Mouse (Mus musculus): Measurements from ENCODE around the gene Bloc1s5. TPM values are rescaled to one million over a fixed set of nuclear protein-coding genes. Genes with fewer than 3 reads are reported as not detected.

Gene Bloc1s5
- polyA plus RNA-seq, 1 experiment, result 8.7 TPM

DNA sequence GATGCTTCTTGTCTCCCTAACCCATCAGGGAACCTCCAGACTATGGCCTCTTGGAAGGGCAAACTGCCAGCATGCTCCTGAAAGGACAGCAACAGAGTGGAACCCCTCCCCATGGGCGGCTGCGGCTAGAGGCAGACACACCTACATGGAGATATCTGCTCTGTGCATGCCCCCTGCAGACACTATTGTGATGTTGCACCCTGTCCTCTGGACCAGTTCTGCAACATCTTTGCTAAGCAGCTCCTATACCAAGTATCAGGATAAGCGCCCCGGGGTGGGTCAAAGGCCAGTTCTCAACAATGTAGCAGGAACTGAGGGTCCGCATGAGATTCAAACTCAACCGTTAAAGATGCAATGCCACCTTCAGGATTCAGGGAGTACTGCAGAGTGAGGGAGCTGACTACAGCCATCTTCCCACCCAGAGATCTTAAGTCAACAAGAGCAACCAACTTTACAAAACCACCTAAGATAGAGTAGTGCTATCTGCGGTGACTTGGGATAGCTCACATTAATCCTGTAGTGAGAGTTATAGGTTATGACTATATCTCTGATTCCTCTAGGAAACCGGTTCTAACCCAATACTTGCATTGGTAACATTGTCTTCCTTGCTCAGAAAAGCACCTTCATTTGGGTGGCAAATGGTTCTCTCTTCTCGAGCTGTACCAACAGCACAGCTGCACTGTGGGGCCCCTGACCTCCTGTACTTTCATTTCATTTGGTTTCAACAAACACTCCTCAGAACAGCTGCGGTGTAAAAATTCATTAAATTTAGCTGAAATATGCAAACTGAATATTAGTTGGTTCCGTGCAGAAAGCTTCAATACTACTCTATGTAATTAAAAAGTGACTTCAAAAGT, 54.1 kb downstream of the Bloc1s5 start:
- no peak overlapping the region for H3ac ChIP-seq (ENCODE audit: control insufficient read depth, insufficient read length)
- H3K79me2 ChIP-seq (ENCODE audit: control insufficient read depth, insufficient read depth), result no peaks in the 10 kb centered on the region
- peaks cover 4% of the 10 kb centered on the region for H3K27me3 ChIP-seq (ENCODE audit: control insufficient read depth, insufficient read depth, insufficient read length)
- no peaks in the 10 kb centered on the region for H3K36me3 ChIP-seq (ENCODE audit: control insufficient read depth, insufficient read depth)
- no peak for TF ChIP-seq TCF12 (IDR thresholded peaks at IDR 0.05; ENCODE audit: insufficient read depth, poor library complexity, severe bottlenecking)
- TF ChIP-seq CEBPB (IDR thresholded peaks at IDR 0.05; ENCODE audit: insufficient read depth, poor library complexity, severe bottlenecking), result no peak
- no peak for TF ChIP-seq MYOG (IDR thresholded peaks at IDR 0.05; ENCODE audit: control insufficient read depth in 1 of 3, insufficient read depth in 1 of 3, insufficient read length in 2 of 3, low read depth in 2 of 3)
- TF ChIP-seq POLR2AphosphoS2 (IDR thresholded peaks at IDR 0.05; ENCODE audit: insufficient read length, low read depth), result no peak
- TF ChIP-seq POLR2A (IDR thresholded peaks at IDR 0.05; ENCODE audit: insufficient read length, low read depth), result no peak
- TF ChIP-seq REST (IDR thresholded peaks at IDR 0.05; ENCODE audit: insufficient read depth, insufficient read length), result no peak
- TF ChIP-seq SRF (IDR thresholded peaks at IDR 0.05; ENCODE audit: control insufficient read depth, insufficient read length, low read depth), result no peak
- no peak for TF ChIP-seq E2F4 (IDR thresholded peaks at IDR 0.05; ENCODE audit: insufficient read depth)
- no peak for TF ChIP-seq USF1 (IDR thresholded peaks at IDR 0.05; ENCODE audit: low read depth)
- TF ChIP-seq TCF3 (IDR thresholded peaks at IDR 0.05; ENCODE audit: insufficient read length, low read depth), result no peak
- no peak for TF ChIP-seq MYOD1 (IDR thresholded peaks at IDR 0.05; ENCODE audit: control insufficient read depth in 1 of 3, insufficient read length in 2 of 3, low read depth in 2 of 3)
- TF ChIP-seq MAX (IDR thresholded peaks at IDR 0.05; ENCODE audit: low read depth), result no peak
- H3K4me3 ChIP-seq, result no peak overlapping the region
- H3K4me2 ChIP-seq (ENCODE audit: low read depth), result no peak overlapping the region

DNA sequence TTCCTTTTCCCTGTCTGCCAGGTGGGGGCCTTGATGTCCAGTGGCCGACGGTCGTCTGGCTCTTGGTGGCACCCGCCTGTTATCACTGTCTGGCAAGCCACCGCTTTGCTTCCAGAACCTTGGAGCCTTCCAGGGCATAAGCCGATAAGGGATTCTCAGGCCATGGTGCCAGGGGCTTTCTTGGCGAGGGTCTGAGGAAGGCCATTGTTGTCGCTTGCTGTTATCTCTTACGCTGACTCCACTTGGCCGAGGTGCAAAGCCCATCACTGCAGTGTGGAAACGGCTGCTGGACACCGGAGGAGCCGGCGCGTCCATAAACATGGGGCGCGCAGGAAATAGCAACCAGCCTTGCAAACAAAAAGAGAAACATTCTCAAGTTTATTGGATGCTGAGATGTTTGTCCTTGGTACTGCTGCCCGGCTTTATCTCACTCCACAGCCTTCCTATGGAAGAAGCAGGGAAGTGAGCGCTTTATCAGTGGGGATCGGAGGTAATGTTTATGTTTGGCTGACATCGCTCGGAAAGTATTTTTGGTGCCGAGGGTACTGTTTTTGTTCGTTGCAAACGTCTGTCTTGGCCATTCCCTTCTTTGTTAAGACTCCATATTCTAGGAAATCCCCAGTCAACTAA, 54.8 kb downstream of the Bloc1s5 start:
- Histone ChIP-seq H3K79me2 (ENCODE audit: control insufficient read depth, insufficient read depth) (no peaks in the 10 kb centered on the region), H3K4me2 (ENCODE audit: low read depth) (no peak overlapping the region), H3K27me3 (ENCODE audit: control insufficient read depth, insufficient read depth, insufficient read length) (peaks cover 4% of the 10 kb centered on the region), H3K36me3 (ENCODE audit: control insufficient read depth, insufficient read depth) (no peaks in the 10 kb centered on the region), H3K4me3 (no peak overlapping the region), H3ac (ENCODE audit: control insufficient read depth, insufficient read length) (no peak overlapping the region)
- no peak for TF ChIP-seq TCF12 (IDR thresholded peaks at IDR 0.05; ENCODE audit: insufficient read depth, poor library complexity, severe bottlenecking)
- no peak for TF ChIP-seq MYOG (IDR thresholded peaks at IDR 0.05; ENCODE audit: control insufficient read depth in 1 of 3, insufficient read depth in 1 of 3, insufficient read length in 2 of 3, low read depth in 2 of 3)
- no peak for TF ChIP-seq POLR2A (IDR thresholded peaks at IDR 0.05; ENCODE audit: insufficient read length, low read depth)
- no peak for TF ChIP-seq SRF (IDR thresholded peaks at IDR 0.05; ENCODE audit: control insufficient read depth, insufficient read length, low read depth)
- TF ChIP-seq USF1 (IDR thresholded peaks at IDR 0.05; ENCODE audit: low read depth), result no peak
- no peak for TF ChIP-seq CEBPB (IDR thresholded peaks at IDR 0.05; ENCODE audit: insufficient read depth, poor library complexity, severe bottlenecking)
- TF ChIP-seq E2F4 (IDR thresholded peaks at IDR 0.05; ENCODE audit: insufficient read depth), result no peak
- no peak for TF ChIP-seq TCF3 (IDR thresholded peaks at IDR 0.05; ENCODE audit: insufficient read length, low read depth)
- no peak for TF ChIP-seq POLR2AphosphoS2 (IDR thresholded peaks at IDR 0.05; ENCODE audit: insufficient read length, low read depth)
- TF ChIP-seq MAX (IDR thresholded peaks at IDR 0.05; ENCODE audit: low read depth), result no peak

DNA sequence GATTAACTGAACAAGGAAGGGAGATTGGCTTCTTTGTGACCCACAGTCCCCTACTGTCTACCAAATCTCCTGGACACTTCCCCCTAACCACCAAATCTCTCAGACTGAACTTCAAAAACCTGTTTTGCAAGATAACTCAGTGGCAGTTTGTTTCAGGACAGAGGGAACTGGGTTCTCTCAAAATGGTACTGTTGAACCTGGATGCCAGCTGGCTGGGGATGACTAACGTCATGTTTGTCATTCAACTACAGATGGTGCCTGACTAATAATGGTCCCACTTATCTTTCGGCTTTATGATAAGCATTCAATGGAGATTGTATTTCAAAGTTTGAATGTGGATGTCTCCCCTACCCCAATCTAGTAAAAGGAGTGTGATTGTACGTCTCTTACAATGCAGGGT, 60.2 kb downstream of the Bloc1s5 start:
- no peak overlapping the region for H3K4me3 ChIP-seq
- no peaks in the 10 kb centered on the region for H3K36me3 ChIP-seq (ENCODE audit: control insufficient read depth, insufficient read depth)
- H3K27me3 ChIP-seq (ENCODE audit: control insufficient read depth, insufficient read depth, insufficient read length), result peaks cover 4% of the 10 kb centered on the region
- no peak overlapping the region for H3ac ChIP-seq (ENCODE audit: control insufficient read depth, insufficient read length)
- no peaks in the 10 kb centered on the region for H3K79me2 ChIP-seq (ENCODE audit: control insufficient read depth, insufficient read depth)
- TF ChIP-seq MAX (IDR thresholded peaks at IDR 0.05; ENCODE audit: low read depth), result no peak
- TF ChIP-seq TCF3 (IDR thresholded peaks at IDR 0.05; ENCODE audit: insufficient read length, low read depth), result no peak
- no peak for TF ChIP-seq POLR2AphosphoS2 (IDR thresholded peaks at IDR 0.05; ENCODE audit: insufficient read length, low read depth)
- no peak overlapping the region for H3K4me2 ChIP-seq (ENCODE audit: low read depth)

DNA sequence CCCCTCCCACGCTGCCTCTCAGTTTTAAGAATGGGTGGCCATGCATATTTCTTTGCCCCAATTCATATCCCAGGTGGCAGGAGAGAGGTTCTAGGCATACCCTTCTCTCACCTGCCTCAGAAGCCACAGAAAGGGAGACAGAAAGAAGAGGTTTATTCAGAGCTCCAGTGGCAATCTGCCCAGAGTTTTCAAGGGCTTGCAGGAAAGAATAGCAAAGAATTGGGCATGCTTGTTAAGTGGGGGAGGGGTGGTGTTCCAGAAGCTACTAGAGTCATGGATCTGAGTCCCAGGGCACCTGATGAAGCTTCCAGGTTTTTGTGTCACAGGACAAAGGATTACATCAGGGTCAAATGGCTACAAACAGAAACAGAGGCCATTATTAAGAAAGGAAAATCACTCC, 61.6 kb downstream of the Bloc1s5 start:
- TF ChIP-seq SRF (IDR thresholded peaks at IDR 0.05; ENCODE audit: control insufficient read depth, insufficient read length, low read depth), result no peak
- no peak for TF ChIP-seq TCF12 (IDR thresholded peaks at IDR 0.05; ENCODE audit: insufficient read depth, poor library complexity, severe bottlenecking)
- no peak for TF ChIP-seq E2F4 (IDR thresholded peaks at IDR 0.05; ENCODE audit: insufficient read depth)
- TF ChIP-seq MAX (IDR thresholded peaks at IDR 0.05; ENCODE audit: low read depth), result no peak
- TF ChIP-seq MYOD1 (IDR thresholded peaks at IDR 0.05; ENCODE audit: control insufficient read depth in 1 of 3, insufficient read length in 2 of 3, low read depth in 2 of 3), result no peak
- TF ChIP-seq POLR2A (IDR thresholded peaks at IDR 0.05; ENCODE audit: insufficient read length, low read depth), result no peak
- TF ChIP-seq TCF3 (IDR thresholded peaks at IDR 0.05; ENCODE audit: insufficient read length, low read depth), result no peak
- no peak for TF ChIP-seq POLR2AphosphoS2 (IDR thresholded peaks at IDR 0.05; ENCODE audit: insufficient read length, low read depth)
- no peak for TF ChIP-seq MYOG (IDR thresholded peaks at IDR 0.05; ENCODE audit: control insufficient read depth in 1 of 3, insufficient read depth in 1 of 3, insufficient read length in 2 of 3, low read depth in 2 of 3)
- TF ChIP-seq REST (IDR thresholded peaks at IDR 0.05; ENCODE audit: insufficient read depth, insufficient read length), result no peak
- TF ChIP-seq USF1 (IDR thresholded peaks at IDR 0.05; ENCODE audit: low read depth), result no peak
- no peak for TF ChIP-seq CEBPB (IDR thresholded peaks at IDR 0.05; ENCODE audit: insufficient read depth, poor library complexity, severe bottlenecking)
- H3K4me2 ChIP-seq (ENCODE audit: low read depth), result no peak overlapping the region
- peaks cover 8% of the 10 kb centered on the region for H3K27me3 ChIP-seq (ENCODE audit: control insufficient read depth, insufficient read depth, insufficient read length)
- no peak overlapping the region for H3K4me3 ChIP-seq
- no peaks in the 10 kb centered on the region for H3K36me3 ChIP-seq (ENCODE audit: control insufficient read depth, insufficient read depth)
- H3ac ChIP-seq (ENCODE audit: control insufficient read depth, insufficient read length), result no peak overlapping the region
- H3K79me2 ChIP-seq (ENCODE audit: control insufficient read depth, insufficient read depth), result no peaks in the 10 kb centered on the region

All from myocyte (in vitro differentiated cells).